Mouse (Mus musculus) megakaryocyte, embryonic 14.5 days (primary cell): ENCODE data around the gene Celf3. TPM values are rescaled to one million over a fixed set of nuclear protein-coding genes. Genes with fewer than 3 reads are reported as not detected.

Experiments used
- H3K27me3 ChIP-seq: replicated peaks from 2 replicates; pipeline ENCODE3; 2012; ENCODE audit warnings: inconsistent platforms
- H3K36me3 ChIP-seq: replicated peaks from 2 replicates; pipeline ENCODE3; 2012; ENCODE audit warnings: low read length, inconsistent platforms, mixed read lengths
- H3K4me1 ChIP-seq: 2 replicates; pipeline ENCODE4 v1.6.1; 2012; ENCODE audit warnings: inconsistent platforms
- H3K4me3 ChIP-seq: replicated peaks from 2 replicates; pipeline ENCODE3; 2012; ENCODE audit warnings: moderate library complexity, mild to moderate bottlenecking, inconsistent platforms
- H3K9me3 ChIP-seq: 2 replicates; pipeline ENCODE4 v1.6.1; 2012; ENCODE audit warnings: inconsistent platforms
- FLI1 ChIP-seq: IDR thresholded peaks from 2 replicates; pipeline ENCODE4 v1.6.1; 2012; ENCODE audit warnings: low read length, inconsistent platforms, mixed read lengths
- GATA1 ChIP-seq: IDR thresholded peaks from 3 replicates; pipeline ENCODE4 v1.6.1; 2012; ENCODE audit warnings: mixed read lengths, low read length, inconsistent platforms, borderline replicate concordance
- polyA plus RNA-seq: library from polyadenylated mRNA; stranded (reverse); fragments of >175 nt; gene quantifications from 2 replicates; pipeline ENCODE4 v1.2.3, GENCODE M21; 2012; ENCODE audit warnings: low replicate concordance; ENCODE audit not compliant: insufficient read depth

The Celf3 gene
- polyA plus RNA-seq, 1 experiment: not detected

- H3K27me3 ChIP-seq: peaks cover 68% of the 10 kb centered on the region
- no peak for TF ChIP-seq FLI1
- TF ChIP-seq GATA1: no peak
- H3K36me3 ChIP-seq: no peaks in the 10 kb centered on the region
- H3K4me1 ChIP-seq: peaks cover 27% of the 10 kb centered on the region
- no peak overlapping the region for H3K4me3 ChIP-seq
- no peaks in the 10 kb centered on the region for H3K9me3 ChIP-seq
Observed at GRCm38 (mm10) chr3:94478591-94479169, 585 bp downstream of the Celf3 start.

GRCm38 (mm10) chr3:94479564-94479963 lies 1.5 kb downstream of the Celf3 start:
- TF ChIP-seq GATA1 (no peak), FLI1 (no peak)
- Histone ChIP-seq H3K4me3 (no peak overlapping the region), H3K27me3 (peaks cover 65% of the 10 kb centered on the region), H3K36me3 (no peaks in the 10 kb centered on the region), H3K9me3 (0 out of 2 replicates have a peak, but pooled peaks cover 2% of the 10 kb centered on the region), H3K4me1 (peaks cover 27% of the 10 kb centered on the region)

GRCm38 (mm10) chr3:94480291-94480884 lies 2.3 kb downstream of the Celf3 start, which contains the start of gene Riiad1:
TSS of gene Riiad1 (minus strand) at chr3:94480341.
- Histone ChIP-seq H3K4me1 (peaks cover 31% of the 10 kb centered on the region), H3K36me3 (no peaks in the 10 kb centered on the region), H3K9me3 (0 out of 2 replicates have a peak, but pooled peaks cover 2% of the 10 kb centered on the region), H3K4me3 (no peak within 1 kb of the TSS), H3K27me3 (peaks cover 63% of the 10 kb centered on the region)
- TF ChIP-seq FLI1 (no peak), GATA1 (no peak)

GRCm38 (mm10) chr3:94481429-94481828 lies 3.3 kb downstream of the Celf3 start:
- no peaks in the 10 kb centered on the region for H3K36me3 ChIP-seq
- TF ChIP-seq GATA1: no peak
- no peak for TF ChIP-seq FLI1
- H3K9me3 ChIP-seq: 0 out of 2 replicates have a peak, but pooled peaks cover 2% of the 10 kb centered on the region
- no peak overlapping the region for H3K4me3 ChIP-seq
- peaks cover 32% of the 10 kb centered on the region for H3K4me1 ChIP-seq
- H3K27me3 ChIP-seq: peaks cover 58% of the 10 kb centered on the region

GRCm38 (mm10) chr3:94482764-94483385 lies 4.8 kb downstream of the Celf3 start:
- no peaks in the 10 kb centered on the region for H3K36me3 ChIP-seq
- no peak for TF ChIP-seq FLI1
- no peak for TF ChIP-seq GATA1
- H3K4me3 ChIP-seq: no peak overlapping the region
- H3K4me1 ChIP-seq: peaks cover 32% of the 10 kb centered on the region
- H3K9me3 ChIP-seq: 0 out of 2 replicates have a peak, but pooled peaks cover 2% of the 10 kb centered on the region
- peaks cover 52% of the 10 kb centered on the region for H3K27me3 ChIP-seq

- TF ChIP-seq FLI1: no peak
- TF ChIP-seq GATA1: no peak
- H3K9me3 ChIP-seq: 0 out of 2 replicates have a peak, but pooled peaks cover 2% of the 10 kb centered on the region
- peaks cover 44% of the 10 kb centered on the region for H3K27me3 ChIP-seq
- no peaks in the 10 kb centered on the region for H3K36me3 ChIP-seq
- no peak overlapping the region for H3K4me3 ChIP-seq
- H3K4me1 ChIP-seq: peaks cover 32% of the 10 kb centered on the region
Observed at GRCm38 (mm10) chr3:94483790-94484439, 5.8 kb downstream of the Celf3 start.

GRCm38 (mm10) chr3:94485922-94486321 lies 7.8 kb downstream of the Celf3 start:
- peaks cover 24% of the 10 kb centered on the region for H3K27me3 ChIP-seq
- H3K4me1 ChIP-seq: peaks cover 30% of the 10 kb centered on the region
- no peak overlapping the region for H3K4me3 ChIP-seq
- H3K9me3 ChIP-seq: 0 out of 2 replicates have a peak, but pooled peaks cover 2% of the 10 kb centered on the region
- no peaks in the 10 kb centered on the region for H3K36me3 ChIP-seq
- TF ChIP-seq GATA1: no peak

GRCm38 (mm10) chr3:94487581-94487980 lies 9.5 kb downstream of the Celf3 start:
- Histone ChIP-seq H3K27me3 (peaks cover 10% of the 10 kb centered on the region), H3K4me1 (peaks cover 13% of the 10 kb centered on the region), H3K9me3 (0 out of 2 replicates have a peak, but pooled peaks cover 2% of the 10 kb centered on the region), H3K36me3 (peaks cover 5% of the 10 kb centered on the region), H3K4me3 (no peak overlapping the region)
- TF ChIP-seq GATA1 (no peak), FLI1 (no peak)

GRCm38 (mm10) chr3:94497162-94497561 lies 19.1 kb downstream of the Celf3 start:
- Histone ChIP-seq H3K36me3 (peaks cover 94% of the 10 kb centered on the region), H3K27me3 (no peaks in the 10 kb centered on the region), H3K9me3 (no peaks in the 10 kb centered on the region), H3K4me1 (no peaks in the 10 kb centered on the region), H3K4me3 (no peak overlapping the region)
- TF ChIP-seq FLI1 (no peak), GATA1 (no peak)
